Mouse (Mus musculus) erythroid progenitor cell, adult 5-6 weeks (primary cell): ENCODE measurements around the gene Minos1. TPM values are rescaled to one million over a fixed set of nuclear protein-coding genes. Genes with fewer than 3 reads are reported as not detected.
A peak's percentile ranks its signal among the peaks of the same experiment; 100 is the strongest.

Experiments used
- ATAC-seq: replicated peaks from 2 replicates; pipeline ENCODE4 v1.8.0; 2016; ENCODE audit warnings: moderate number of reproducible peaks, mild to moderate bottlenecking, moderate TSS enrichment, inconsistent platforms; ENCODE audit not compliant: poor library complexity, low FRiP score, severe bottlenecking
- total RNA-seq, 2 experiments: library from RNA; stranded (forward) in 1 of 2; stranded (reverse) in 1 of 2; fragments of 150-400 nt in 1 of 2; fragments of 186-747, 209-891 nt in 1 of 2; gene quantifications; 2 replicates each; pipeline versions ENCODE4 v1.2.3 to v1.2.4; 2015 to 2017; ENCODE audit warnings: low replicate concordance in 2 of 2

Gene Minos1
- total RNA-seq (2015; ENCODE audit: low replicate concordance) (134 and 193 TPM in 2 replicates), total RNA-seq (2017; ENCODE audit: low replicate concordance) (116 and 230 TPM in 2 replicates)

- ATAC-seq, result peak; percentile 98
Measured at GRCm38 (mm10) chr4:139130701-139131549, at the start of gene Minos1. Gene Minos1, minus strand, starts transcription at chr4:139131113.

DNA sequence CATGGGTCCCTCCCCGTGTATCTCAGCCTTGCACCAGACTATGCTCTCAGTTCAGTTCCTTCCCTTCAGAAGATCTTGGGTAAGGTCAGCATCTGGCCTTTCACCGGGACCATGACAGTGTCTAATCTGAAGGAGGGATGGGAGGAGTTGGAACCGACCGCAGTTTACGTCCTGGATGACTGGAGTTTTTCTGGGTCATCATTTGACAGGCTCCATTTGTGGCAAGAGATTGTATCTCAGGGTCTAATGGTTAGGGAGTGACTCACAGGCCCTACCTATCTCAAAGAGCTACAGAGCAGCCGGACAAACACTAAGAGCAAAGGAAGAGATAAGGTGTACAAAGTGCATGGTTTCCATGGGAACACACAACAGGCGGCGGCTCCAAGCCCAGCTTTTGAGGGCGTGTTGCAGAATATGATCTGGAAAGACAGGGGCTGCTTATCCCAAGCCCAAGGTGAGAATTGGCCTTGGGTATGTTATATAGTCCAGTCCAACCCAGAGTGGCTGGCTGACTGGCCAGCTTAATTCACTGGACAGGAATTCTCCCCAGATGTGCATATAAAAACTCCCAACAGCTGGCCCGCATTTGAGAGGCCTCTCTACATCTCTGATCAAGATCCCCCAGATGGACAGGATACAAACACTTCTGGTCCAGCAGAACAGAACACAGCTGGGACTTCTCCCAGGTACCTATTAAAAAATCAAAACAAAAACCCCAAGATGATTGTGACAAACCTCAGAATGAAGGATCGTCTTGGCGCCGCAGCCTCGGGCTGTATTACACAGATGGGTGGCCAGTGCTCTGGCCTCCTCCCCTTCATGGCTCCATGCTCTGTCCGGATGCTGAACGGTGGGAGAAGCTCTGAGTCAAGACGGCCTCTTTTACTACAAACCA lies 49.1 kb upstream of the Minos1 start:
- ATAC-seq, result peak; percentile 75

DNA sequence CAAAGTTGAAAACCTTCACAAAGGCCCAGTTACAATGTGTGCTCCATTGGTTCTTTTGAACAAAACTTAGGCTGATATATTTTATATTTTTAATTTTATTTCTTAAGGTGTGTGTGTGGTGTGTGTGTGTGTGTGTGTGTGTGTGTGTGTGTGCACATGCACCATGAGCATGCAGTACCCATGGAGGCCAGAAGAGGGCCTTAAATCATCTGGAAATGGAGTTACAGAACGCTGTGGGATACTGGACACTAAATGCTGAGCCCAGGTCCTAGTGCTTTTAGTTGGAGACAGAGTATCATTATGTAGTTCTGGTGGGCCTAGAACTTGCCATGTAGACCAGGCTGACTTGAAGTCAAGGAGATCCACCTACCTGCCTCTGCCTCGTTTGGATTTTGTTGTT lies 48.3 kb upstream of the Minos1 start:
- no peak for ATAC-seq

- no peak for ATAC-seq
Measured at GRCm38 (mm10) chr4:139178377-139178776, 47.5 kb upstream of the Minos1 start.

DNA sequence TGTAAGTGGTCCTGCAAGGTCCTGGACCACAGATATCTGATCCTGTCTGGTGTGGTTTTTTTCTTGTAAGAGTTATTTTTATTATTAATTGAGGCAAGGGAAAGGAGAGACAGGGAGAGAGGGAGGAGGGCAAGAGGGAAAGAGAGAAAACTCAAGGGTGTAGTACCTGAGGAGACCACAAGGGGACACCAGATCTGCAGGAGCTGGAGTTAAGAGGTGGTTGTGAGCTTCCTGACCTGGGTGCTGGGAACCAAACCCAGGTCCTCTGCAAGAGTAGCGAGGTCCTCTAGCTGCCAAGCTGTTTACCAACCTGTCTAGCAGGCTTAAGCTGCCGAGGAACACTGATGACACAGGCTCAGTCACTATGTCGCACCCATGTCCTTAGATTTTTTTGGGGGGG lies 47.0 kb upstream of the Minos1 start:
- no peak for ATAC-seq

DNA sequence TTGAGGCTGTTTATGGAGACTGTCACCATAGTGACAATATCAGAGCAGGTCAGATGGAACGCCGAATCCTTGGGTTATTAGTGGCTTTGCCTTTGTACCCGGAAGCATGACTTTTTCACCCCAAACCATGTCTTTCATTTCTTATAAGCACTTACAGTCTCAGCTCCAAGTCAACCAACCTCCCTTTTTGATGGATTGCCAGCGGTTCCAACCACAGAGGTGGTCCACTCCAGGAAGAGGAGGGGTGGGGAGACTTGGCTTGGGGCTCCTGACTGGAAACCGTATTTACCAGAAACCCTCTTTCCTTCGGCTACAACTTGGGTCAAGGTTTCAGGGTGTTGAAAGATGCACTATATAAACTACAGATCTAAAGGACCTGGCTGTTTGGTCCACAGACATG lies 45.1 kb upstream of the Minos1 start:
- no peak for ATAC-seq

- ATAC-seq, result no peak
Measured at GRCm38 (mm10) chr4:139175061-139175971, 44.4 kb upstream of the Minos1 start.

DNA sequence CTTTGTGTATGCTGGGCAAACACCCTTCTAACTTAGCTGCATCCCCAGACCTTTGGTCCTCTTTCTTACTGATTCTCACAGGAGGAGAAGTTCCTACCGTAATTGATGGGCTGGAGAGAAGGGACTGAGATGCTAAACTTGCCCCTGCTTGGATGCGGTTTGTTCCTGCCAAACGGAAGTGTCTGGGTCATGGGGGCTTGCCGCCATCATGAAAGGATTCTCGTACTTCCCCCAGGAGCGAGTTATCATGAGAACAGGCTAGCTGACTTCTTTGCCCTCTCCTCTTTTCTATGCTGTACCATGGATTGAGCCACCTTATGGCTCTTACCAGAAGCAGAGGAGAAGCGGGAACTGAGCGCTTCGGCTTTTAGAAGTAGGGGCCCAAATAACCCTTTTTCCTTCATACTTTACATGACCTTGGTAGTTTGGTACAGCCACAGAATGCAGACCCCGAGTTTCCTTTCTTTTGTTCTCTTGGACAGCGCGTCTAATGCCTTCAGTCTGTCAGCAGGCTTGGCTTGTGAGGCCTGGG lies 38.9 kb upstream of the Minos1 start:
- ATAC-seq, result no peak

DNA sequence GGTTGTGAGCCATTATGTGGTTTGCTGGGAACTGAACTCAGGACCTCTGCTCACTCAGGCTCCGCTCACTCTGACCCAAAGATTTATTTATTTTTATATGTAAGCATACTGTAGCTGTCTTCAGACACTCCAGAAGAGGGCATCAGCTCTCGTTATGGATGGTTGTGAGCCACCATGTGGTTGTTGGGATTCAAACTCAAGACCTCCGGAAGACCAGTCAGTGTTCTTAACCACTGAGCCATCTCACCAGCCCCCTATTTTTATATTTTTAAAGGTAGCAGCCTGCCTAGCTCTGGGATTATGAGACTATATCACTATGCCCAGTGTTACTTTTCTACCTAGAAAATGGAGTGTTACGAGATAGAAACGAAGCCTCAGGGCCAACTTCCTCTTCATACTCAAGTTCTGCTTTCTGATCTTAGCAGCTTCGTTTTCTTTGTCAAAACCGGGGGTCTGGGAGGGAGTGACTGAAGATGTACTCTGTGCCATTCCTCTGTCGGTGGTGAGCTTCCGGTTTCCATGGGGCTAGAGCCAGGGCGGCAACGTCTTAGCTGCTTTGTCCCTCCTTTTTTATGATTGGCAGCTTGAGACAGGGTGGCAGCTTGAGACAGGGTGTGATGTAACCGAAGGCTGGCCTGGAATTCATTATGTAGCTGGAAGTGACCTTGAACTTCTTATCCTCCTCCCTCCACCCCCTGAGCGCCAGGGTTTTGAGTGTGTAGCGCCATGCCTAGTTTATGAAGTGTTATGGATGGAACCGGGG lies 38.3 kb upstream of the Minos1 start:
- ATAC-seq, result peak; percentile 78

- ATAC-seq, result no peak
Measured at GRCm38 (mm10) chr4:139167107-139167506, 36.2 kb upstream of the Minos1 start.

DNA sequence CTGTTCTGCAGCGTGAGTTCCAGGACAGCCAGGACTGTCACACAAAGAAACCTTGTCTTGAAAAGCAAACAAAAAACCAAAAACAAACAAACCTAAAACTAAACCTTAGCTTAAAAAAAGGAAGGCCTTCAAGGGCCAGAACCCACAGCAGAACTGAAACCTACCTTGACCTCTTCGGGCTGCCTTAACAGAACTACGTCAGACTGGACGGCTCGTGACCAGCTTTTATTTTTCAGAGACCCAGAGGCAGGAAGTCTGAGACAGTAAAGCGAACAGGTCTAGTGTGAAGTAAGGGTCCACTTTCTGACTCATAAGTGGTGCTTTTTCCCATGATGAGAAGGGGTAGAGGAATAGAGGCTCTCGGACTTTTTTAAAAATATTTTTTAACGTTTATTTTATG lies 35.3 kb upstream of the Minos1 start:
- no peak for ATAC-seq

GRCm38 (mm10) chr4:139165259-139165658 lies 34.3 kb upstream of the Minos1 start:
- no peak for ATAC-seq

DNA sequence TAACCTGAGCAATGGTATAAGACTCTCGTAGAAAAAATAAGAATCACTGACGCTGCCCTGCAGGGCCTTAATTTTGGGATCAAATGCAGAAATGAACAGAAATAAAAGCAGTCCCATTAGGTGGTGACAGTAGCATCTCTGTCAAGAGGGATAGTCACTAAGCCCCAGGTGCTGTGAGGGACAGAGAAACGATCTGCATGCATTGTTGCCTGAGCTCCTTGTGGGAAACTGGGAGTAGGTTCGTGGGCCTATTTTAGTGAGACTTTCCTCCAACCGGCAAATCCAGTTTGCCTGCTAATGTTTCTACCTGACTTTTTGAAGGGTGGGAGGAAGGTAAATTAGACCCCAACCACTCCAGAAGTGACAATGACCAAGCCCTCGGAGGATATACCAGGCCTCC lies 33.2 kb upstream of the Minos1 start:
- no peak for ATAC-seq

DNA sequence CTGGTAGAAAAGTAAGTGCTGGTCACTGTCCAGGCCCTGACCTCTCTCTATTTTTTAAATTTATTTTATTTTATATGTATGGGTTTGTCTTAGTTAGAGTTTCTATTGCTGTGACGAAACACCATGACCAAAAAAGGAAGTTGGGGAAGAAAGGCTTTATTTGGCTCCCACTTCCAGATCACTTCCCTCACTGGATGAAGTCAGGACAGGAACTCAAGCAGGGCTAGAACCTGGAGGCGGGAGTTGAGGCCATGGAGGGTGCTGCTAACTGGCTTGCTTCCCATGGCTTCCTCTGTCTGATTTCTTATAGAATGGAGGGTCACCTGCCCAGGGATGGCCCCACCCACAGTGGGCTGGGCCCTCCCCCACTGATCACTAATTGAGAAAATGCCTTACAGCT lies 30.2 kb upstream of the Minos1 start:
- ATAC-seq, result no peak

DNA sequence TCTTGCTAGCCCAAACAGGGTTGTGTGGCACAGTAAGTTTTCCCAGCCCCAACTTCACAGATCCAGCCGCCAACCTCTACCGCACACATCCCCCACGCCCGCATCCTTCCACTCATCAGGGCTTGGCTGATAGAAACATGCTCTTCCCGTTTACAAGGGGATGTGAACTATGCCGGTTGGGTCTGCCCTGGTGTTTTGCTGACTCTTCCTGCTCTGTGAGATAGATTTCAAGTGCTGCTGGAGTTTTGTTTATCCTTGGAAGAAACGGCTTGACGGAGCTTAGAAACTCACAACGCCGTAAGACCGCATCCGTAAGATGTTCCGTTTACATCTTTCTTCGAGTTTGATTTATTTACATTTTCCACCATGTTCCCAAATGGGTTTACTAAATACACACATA lies 27.4 kb upstream of the Minos1 start:
- ATAC-seq, result no peak

DNA sequence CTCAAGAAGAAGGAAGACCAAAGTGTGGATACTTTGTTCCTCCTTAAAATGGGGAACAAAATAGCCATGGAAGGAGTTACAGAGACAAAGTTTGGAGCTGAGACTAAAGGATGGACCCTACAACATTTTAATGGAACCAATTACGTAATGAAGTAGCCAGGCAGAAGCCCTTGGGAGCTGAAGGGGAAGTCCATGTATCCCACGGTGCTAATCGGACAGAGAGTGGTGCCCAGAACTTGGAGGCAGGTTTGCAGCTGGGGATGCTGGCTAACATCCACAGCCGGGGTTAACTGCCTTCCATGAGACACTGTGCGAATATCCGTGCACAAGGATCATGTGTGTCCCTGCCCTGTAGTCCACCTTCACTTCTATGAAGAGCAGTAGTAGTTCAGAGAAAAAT lies 25.6 kb upstream of the Minos1 start:
- no peak for ATAC-seq

DNA sequence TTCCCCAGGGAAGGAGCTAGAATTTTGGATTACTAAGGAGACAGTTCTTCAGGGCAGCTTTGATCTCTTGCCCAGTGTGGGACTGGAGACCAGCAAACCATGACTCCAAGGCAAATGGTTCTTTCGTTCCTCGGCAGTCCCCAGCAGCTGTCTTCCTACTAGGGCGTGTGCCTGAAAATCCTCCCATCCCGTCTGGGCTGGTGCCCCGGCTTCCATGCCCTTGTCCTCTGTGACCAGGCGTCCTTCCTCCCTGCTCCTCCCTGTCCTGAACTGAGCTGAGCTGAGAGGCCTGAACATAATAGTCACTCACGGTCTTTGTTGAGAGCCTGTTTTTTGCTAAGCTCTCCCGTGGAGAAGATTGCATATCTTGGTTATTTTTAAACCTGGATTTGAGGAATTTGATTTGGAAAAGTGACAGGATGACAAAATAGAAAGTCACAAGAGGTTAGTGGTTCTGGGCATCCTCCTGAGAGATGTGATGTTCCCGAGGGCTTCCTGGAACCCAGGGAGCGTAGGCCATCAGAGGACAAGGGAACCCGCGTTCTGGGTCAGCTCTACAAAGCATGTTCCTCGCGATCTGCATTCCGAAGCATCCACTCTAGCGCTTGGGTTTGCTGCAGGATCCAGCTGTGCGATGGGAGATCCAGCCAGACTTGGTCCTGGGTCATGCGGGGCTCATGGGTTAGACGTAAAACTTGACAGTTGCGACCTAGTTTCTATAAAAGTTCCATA lies 23.8 kb upstream of the Minos1 start:
- ATAC-seq, result no peak

GRCm38 (mm10) chr4:139151370-139151769 lies 20.5 kb upstream of the Minos1 start:
- ATAC-seq, result no peak
